8 mouse cellular contexts compared by ENCODE assay signal in the genomic region with DNA sequence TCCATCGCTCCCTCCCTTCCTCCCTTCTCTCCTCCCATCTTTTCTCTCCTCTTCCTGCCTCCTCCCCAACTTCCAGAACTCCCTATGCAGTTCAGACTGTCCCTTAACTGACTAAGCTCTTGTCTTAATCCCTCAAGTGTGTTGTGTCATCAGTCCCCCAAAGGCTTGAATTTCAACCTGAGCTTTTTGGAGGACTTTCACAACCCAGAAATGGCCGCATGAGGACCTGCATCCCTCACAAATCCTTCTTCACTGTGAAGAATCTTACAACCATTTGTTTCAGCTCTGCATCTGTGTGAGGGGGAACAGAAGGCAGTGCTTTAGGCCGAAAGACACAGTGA. TPM values are rescaled to one million over a fixed set of nuclear protein-coding genes. Genes with fewer than 3 reads are reported as not detected.
DNase-seq lines count a peak whose midpoint lies in the region; ATAC-seq and TF ChIP-seq lines count a peak whose summit lies in the region.

No protein-coding gene starts in this region.

- H3K4me1 ChIP-seq in forebrain, embryonic 11.5 days (replicated peaks; ENCODE audit: control insufficient read depth, insufficient read depth, low read length), result 0 out of 2 replicates have a peak, but pooled peaks cover 2% of the 10 kb centered on the region
- peaks cover 10% of the 10 kb centered on the region for H3K4me1 ChIP-seq in intestine, embryonic 16.5 days (ENCODE audit: control insufficient read depth, insufficient read depth, low read length)
- peaks cover 22% of the 10 kb centered on the region for H3K4me1 ChIP-seq in neural tube, embryonic 15.5 days

- H3K27me3 ChIP-seq in forebrain, embryonic 11.5 days (ENCODE audit: control insufficient read depth, insufficient read depth, low read length), result no peaks in the 10 kb centered on the region
- no peaks in the 10 kb centered on the region for H3K27me3 ChIP-seq in intestine, embryonic 16.5 days (replicated peaks; ENCODE audit: control insufficient read depth, insufficient read depth, low read length)
- no peaks in the 10 kb centered on the region for H3K27me3 ChIP-seq in neural tube, embryonic 15.5 days (replicated peaks)

- no peaks in the 10 kb centered on the region for H3K36me3 ChIP-seq in forebrain, embryonic 11.5 days (ENCODE audit: control insufficient read depth, insufficient read depth, low read length)
- H3K36me3 ChIP-seq in intestine, embryonic 16.5 days (ENCODE audit: control insufficient read depth, insufficient read depth, low read length), result no peaks in the 10 kb centered on the region
- H3K36me3 ChIP-seq in neural tube, embryonic 15.5 days, result no peaks in the 10 kb centered on the region

- 49% methylated on average over 3 of the region's 3 CpGs for WGBS in forebrain, embryonic 11.5 days
- 57% methylated on average over 3 of the region's 3 CpGs for WGBS in intestine, embryonic 16.5 days
- WGBS in neural tube, embryonic 15.5 days, result 50% methylated on average over 3 of the region's 3 CpGs

- H3K4me2 ChIP-seq in forebrain, embryonic 11.5 days (ENCODE audit: low read depth, low read length, severe bottlenecking), result peak overlapping the region; percentile 36
- peak overlapping the region; percentile 55; the same call in 1 of the 2 replicates for H3K4me2 ChIP-seq in intestine, embryonic 16.5 days (ENCODE audit: low read depth, low read length)
- peak overlapping the region; percentile 50 for H3K4me2 ChIP-seq in neural tube, embryonic 15.5 days

- TF ChIP-seq CTCF in left cerebral cortex, adult 2 months (IDR thresholded peaks at IDR 0.05), result no peak

- H3K4me3 ChIP-seq in left cerebral cortex, adult 2 months, result no peak overlapping the region
- H3K4me3 ChIP-seq in forebrain, embryonic 11.5 days (ENCODE audit: low read depth, low read length), result no peak overlapping the region
- H3K4me3 ChIP-seq in intestine, embryonic 16.5 days (ENCODE audit: low read length), result 0 out of 2 replicates have a peak overlapping the region, but pooled peaks have one; percentile 28
- no peak overlapping the region for H3K4me3 ChIP-seq in neural tube, embryonic 15.5 days (replicated peaks)

- no peak for ATAC-seq in forebrain, embryonic 11.5 days (replicated peaks; ENCODE audit: low FRiP score)
- no peak for ATAC-seq in intestine, embryonic 16.5 days
- ATAC-seq in neural tube, embryonic 15.5 days (ENCODE audit: low FRiP score), result no peak

- H3K27ac ChIP-seq in left cerebral cortex, adult 2 months, result peak overlapping the region; percentile 42; the same call in 1 of the 2 replicates
- H3K27ac ChIP-seq in forebrain, embryonic 11.5 days (ENCODE audit: low read depth, low read length), result peak overlapping the region; percentile 31; the same call in 1 of the 2 replicates
- peak overlapping the region; percentile 88 for H3K27ac ChIP-seq in intestine, embryonic 16.5 days (ENCODE audit: low read length)
- peak overlapping the region; percentile 81 for H3K27ac ChIP-seq in neural tube, embryonic 15.5 days (replicated peaks)

- H3K9ac ChIP-seq in forebrain, embryonic 11.5 days (ENCODE audit: low read length), result peak overlapping the region; percentile 17; the same call in 1 of the 2 replicates
- H3K9ac ChIP-seq in intestine, embryonic 16.5 days (ENCODE audit: low read depth, low read length), result peak overlapping the region; percentile 31; the same call in 1 of the 2 replicates
- no peak overlapping the region for H3K9ac ChIP-seq in neural tube, embryonic 15.5 days (replicated peaks)

- DNase-seq in left cerebral cortex, adult 2 months (ENCODE audit: extremely low spot score in 1 of 2, low spot score in 2 of 2), result no peak
- DNase-seq in left cerebral cortex, postnatal 4 days, result no peak
- no peak for DNase-seq in forebrain, embryonic 11.5 days (ENCODE audit: low spot score)
- DNase-seq in thymus, postnatal 36 days, result no peak
- no peak for DNase-seq in gastrocnemius, adult 8-10 months (ENCODE audit: low spot score in 2 of 2)
- no peak for DNase-seq in cerebellum, adult 8-10 months

- intact Hi-C loops in left cerebral cortex, adult 2 months (cut with DNase I), result no loop called here
- intact Hi-C loops in left cerebral cortex, postnatal 4 days (cut with DNase I), result no loop called here

- H3K9me3 ChIP-seq in forebrain, embryonic 11.5 days (ENCODE audit: control insufficient read depth, low read length), result no peaks in the 10 kb centered on the region
- no peaks in the 10 kb centered on the region for H3K9me3 ChIP-seq in intestine, embryonic 16.5 days (ENCODE audit: control insufficient read depth, low read length)
- no peaks in the 10 kb centered on the region for H3K9me3 ChIP-seq in neural tube, embryonic 15.5 days (replicated peaks)

RNA-seq across cellular contexts. Expression of a gene that starts 15.4 kb away (rescaled TPM):
- total RNA-seq in left cerebral cortex, adult 2 months (2021), result not detected
- not detected for total RNA-seq in left cerebral cortex, postnatal 4 days (2021)
- not detected in 2 replicates for polyA plus RNA-seq in forebrain, embryonic 11.5 days (2014; fragmentation: Nextera tagmentation; extraction: Ambion mirVana)
- 0.33 TPM in 1 of 2 replicates, not detected in the other for polyA plus RNA-seq in intestine, embryonic 16.5 days (2015; fragmentation: Nextera tagmentation; extraction: Ambion mirVana)
- not detected in 2 replicates for polyA plus RNA-seq in neural tube, embryonic 15.5 days (2015; fragmentation: Nextera tagmentation; extraction: Ambion mirVana)
- not detected for total RNA-seq in gastrocnemius, adult 8-10 months (2022)

Comparison
In these comparisons a context has a peak if more than half of its experiments do, and no peak if none do; other contexts are left out.
1. H3K27ac ChIP-seq: peak in every context shown above with its lines; median percentile 88 in intestine, embryonic 16.5 days; 81 in neural tube, embryonic 15.5 days; 42 in left cerebral cortex, adult 2 months; 31 in forebrain, embryonic 11.5 days.